11 mouse cellular contexts compared by ENCODE assay signal in the genomic region with DNA sequence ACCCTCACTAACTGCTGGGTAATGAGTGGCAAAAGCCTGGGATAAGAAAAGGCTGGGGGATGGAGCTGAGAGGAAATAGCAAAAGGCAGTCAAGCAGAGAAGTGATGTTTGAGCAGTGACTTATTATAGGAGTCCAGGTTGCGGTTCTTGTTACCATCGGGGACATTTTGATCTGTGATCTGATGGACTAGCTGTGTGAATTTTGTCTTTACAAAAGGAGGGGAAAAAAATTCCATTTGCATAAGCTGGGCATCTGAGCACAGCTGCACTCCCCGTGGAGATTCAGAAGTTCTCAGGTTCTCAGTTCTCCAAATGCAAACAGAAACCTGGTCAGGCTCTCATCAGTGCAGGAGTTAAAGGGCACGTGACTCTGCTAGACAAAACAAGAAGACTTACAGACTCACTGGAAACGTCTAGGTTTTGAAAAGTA. TPM values are rescaled to one million over a fixed set of nuclear protein-coding genes. Genes with fewer than 3 reads are reported as not detected.
DNase-seq lines count a peak whose midpoint lies in the region; ATAC-seq lines count a peak whose summit lies in the region.
"Had no signal": no experiment of that assay in that cellular context is flagged by ENCODE, and none has a peak within 500 bp of the region (broad histone marks: within the 10 kb centered on the region; RNA-seq: fewer than 3 reads in every experiment).

No protein-coding gene starts in this region.

- no peak overlapping the region for H3K27ac ChIP-seq in embryonic facial prominence, embryonic 15.5 days (replicated peaks)

- H3K4me3 ChIP-seq in embryonic facial prominence, embryonic 15.5 days (replicated peaks), result no peak overlapping the region

- H3K36me3 ChIP-seq in embryonic facial prominence, embryonic 15.5 days, result no peaks in the 10 kb centered on the region

- no peak overlapping the region for H3K4me2 ChIP-seq in embryonic facial prominence, embryonic 15.5 days (replicated peaks)

- DNase-seq in spleen, postnatal 36 days (ENCODE audit: low spot score in 2 of 2), result peak; percentile 58 to 64
- DNase-seq in spleen, adult 18-20 months, result no peak
- peak; percentile 36 to 67 for DNase-seq in kidney, postnatal 25 days
- DNase-seq in thymus, postnatal 25 days, result no peak
- no peak for DNase-seq in lung, postnatal 10 days
- DNase-seq in heart, postnatal 36 days, result no peak
- DNase-seq: lung, postnatal 4 days had no signal

- intact Hi-C loops in heart, postnatal 36 days (cut with DNase I), result no loop called here

- no peaks in the 10 kb centered on the region for H3K27me3 ChIP-seq in embryonic facial prominence, embryonic 15.5 days

- no peak overlapping the region for H3K9ac ChIP-seq in embryonic facial prominence, embryonic 15.5 days

- 16% methylated on average over 5 of the region's 5 CpGs for WGBS in embryonic facial prominence, embryonic 15.5 days

- H3K9me3 ChIP-seq in embryonic facial prominence, embryonic 15.5 days (replicated peaks), result no peaks in the 10 kb centered on the region

- ATAC-seq in embryonic facial prominence, embryonic 15.5 days (ENCODE audit: insufficient number of reproducible peaks, low FRiP score, low TSS enrichment, low read depth), result peak; percentile 29; the same call in 1 of the 2 replicates

- H3K4me1 ChIP-seq in embryonic facial prominence, embryonic 15.5 days, result 0 out of 2 replicates have a peak, but pooled peaks cover 5% of the 10 kb centered on the region

RNA-seq across cellular contexts. Expression of a gene that starts 6.2 kb away (rescaled TPM):
- 0.14 and 0.61 TPM in 2 replicates for polyA plus RNA-seq in embryonic facial prominence, embryonic 15.5 days (2015; fragmentation: Nextera tagmentation; extraction: Ambion mirVana)
- under 1 TPM in 1 of 2 experiments, not detected in 1; 0.22 TPM for total RNA-seq in heart, postnatal 36 days (2021)
- total RNA-seq: ES-E14; gastrocnemius, adult 8-10 months had no signal
- polyA plus RNA-seq: heart, embryonic 14.5 days had no signal

Comparison
In these comparisons a context has a peak if more than half of its experiments do, and no peak if none do; other contexts are left out.
1. DNase-seq: peak in spleen, postnatal 36 days (2 of 2) and kidney, postnatal 25 days (2 of 2); none in spleen, adult 18-20 months (0 of 2), thymus, postnatal 25 days (single experiment), lung, postnatal 10 days (single experiment) and heart, postnatal 36 days (0 of 2).